Mouse (Mus musculus): ENCODE data around the gene Kcnk7.

The Kcnk7 gene

GRCm38 (mm10) chr19:5690343-5690735 lies 13.8 kb upstream of the Kcnk7 start:
- DNase-seq (ENCODE audit: low read depth) = no peak

- DNase-seq (ENCODE audit: low read depth) = no peak
Measured at GRCm38 (mm10) chr19:5691601-5692000, 12.6 kb upstream of the Kcnk7 start.

DNA sequence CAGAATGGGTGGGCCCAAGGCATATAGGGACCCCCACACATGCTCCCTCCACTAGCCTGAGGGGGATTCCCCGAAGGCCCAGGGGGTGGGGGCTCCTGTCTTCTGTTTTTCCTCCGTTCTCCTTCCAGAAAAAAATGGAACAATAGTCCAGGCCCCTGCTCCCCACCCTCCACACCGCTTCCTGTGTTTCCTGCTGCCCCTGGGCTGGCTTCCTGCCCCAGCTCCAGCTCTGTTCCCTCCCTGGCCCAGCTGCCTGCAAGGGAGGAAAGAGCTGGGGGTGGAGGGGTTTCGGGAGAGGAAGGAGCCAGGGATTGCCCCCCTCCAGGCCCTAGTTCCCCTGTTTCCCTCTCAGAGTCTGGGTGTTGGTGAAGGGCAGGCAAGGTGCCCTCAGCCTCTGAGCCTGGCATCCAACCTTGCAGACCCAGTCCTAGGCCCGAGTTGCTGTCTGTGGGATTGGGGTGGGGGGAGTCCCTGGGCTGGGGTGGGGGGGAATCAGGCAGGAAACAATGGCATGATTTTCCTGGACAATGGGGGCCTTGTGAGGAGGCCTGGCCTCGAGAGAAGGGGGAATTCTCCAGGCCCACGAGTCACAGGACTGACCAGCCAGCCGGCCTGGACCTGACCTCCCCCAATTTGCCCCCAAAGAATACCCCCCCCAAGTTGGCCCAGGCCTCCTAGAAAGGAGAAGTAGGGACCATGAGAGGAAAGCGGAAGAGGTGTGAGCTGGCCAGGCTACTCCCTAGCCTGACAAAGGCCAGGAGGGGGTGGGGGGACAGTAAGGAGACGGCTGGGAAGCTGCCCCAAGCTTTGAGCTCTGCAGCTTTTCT lies 11.9 kb upstream of the Kcnk7 start:
- no peak for DNase-seq (ENCODE audit: low read depth)

- no peak for DNase-seq (ENCODE audit: low read depth)
Measured at GRCm38 (mm10) chr19:5692913-5693396, 11.2 kb upstream of the Kcnk7 start.

DNA sequence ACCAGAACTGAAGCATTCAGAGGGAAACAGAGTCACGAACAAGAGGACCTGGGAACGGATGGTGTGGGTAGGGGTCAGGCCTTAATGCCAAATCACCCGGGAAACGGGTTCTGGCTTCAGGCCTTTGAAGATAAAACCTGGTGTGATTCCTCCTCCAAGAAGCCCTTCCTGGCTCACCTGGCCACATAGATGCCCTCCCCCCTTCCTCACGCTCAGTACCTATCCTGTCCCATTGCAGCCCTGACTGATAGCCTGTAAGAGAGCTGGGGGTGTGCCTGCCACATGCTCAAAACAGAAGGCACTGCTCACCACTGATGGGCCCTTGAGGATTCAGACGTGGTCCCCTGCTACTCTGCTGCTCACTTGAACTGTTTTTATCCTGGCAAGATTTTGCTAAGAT lies 10.4 kb upstream of the Kcnk7 start:
- DNase-seq (ENCODE audit: low read depth) = no peak

- DNase-seq (ENCODE audit: low read depth) = no peak
Measured at GRCm38 (mm10) chr19:5695849-5696462, 8.2 kb upstream of the Kcnk7 start.

GRCm38 (mm10) chr19:5704801-5705571 lies 819 bp downstream of the Kcnk7 start:
- DNase-seq (ENCODE audit: low read depth) = peak; percentile 91

GRCm38 (mm10) chr19:5710068-5710467 lies 5.9 kb downstream of the Kcnk7 start:
- no peak for DNase-seq (ENCODE audit: low read depth)

GRCm38 (mm10) chr19:5710581-5710980 lies 6.4 kb downstream of the Kcnk7 start:
- DNase-seq (ENCODE audit: low read depth) = no peak

DNA sequence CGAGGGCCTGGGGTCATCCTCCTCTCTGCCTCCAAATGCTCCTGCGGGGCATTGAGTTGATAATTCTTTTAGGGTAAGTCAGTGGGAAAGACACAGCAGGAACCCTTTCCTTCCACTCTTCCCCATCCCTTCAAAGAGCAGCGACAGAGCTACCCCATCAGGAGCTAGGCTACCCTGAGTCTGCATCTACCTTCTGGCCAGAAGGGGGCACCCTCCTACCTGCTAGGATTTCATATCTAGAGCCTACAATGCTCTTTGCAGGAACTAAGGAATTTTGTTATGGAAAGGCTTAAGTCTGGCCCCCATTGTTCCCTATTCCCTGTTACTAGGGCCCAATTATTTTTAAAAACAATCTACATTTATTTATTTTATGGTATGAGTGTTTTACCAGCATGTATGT lies 7.1 kb downstream of the Kcnk7 start:
- peak; percentile 84 for DNase-seq (ENCODE audit: low read depth)

DNA sequence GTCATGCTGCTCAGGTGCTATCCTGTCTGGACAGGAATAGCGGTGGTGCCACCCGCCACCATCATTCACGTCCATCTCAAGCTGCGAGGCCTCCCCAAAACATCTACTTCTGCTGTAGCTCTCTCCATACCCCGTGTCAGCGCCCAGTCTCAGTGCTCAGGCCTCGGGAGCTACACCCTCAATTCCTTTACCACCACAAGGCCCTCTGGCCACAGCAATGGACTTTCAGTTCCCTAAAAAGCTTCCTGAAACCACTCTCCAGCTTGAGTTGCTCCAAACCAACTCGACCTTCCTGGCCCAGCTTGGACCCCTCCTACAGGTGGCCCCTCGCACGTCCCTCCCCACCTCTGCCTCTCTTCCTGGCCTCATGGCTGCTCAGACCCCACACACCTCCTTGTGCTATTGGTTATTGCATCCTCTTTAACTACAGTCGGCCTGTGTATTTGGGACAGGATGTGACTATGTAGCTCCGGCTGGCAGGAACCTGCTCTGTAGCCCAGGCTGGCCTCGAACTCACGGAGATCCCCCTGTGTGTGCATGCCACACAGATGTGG lies 7.8 kb downstream of the Kcnk7 start:
- DNase-seq (ENCODE audit: low read depth) = no peak

- DNase-seq (ENCODE audit: low read depth) = no peak
Measured at GRCm38 (mm10) chr19:5713255-5713654, 9.1 kb downstream of the Kcnk7 start.

DNA sequence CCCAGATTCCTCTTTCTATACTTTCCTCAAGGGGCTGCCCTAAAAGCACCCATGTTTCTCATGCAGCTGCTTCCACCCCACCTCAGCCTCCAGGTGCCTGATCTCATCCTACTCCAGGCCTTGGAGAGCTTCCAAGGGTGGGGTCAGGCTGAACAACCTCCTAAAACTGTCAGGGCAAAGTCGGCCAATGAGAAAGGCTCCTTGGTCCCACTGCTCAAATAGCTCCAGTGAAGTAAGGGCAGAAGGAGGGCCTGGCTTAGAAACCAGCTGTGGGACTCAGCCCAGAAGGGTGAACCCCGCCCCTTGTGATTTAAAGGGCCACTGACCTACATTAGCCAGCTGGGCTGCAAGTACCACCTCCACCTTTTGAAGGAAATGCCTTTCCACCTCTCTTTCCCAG lies 9.6 kb downstream of the Kcnk7 start:
- no peak for DNase-seq (ENCODE audit: low read depth)

- DNase-seq (ENCODE audit: low read depth) = no peak
Measured at GRCm38 (mm10) chr19:5715793-5716688, 11.9 kb downstream of the Kcnk7 start.

DNA sequence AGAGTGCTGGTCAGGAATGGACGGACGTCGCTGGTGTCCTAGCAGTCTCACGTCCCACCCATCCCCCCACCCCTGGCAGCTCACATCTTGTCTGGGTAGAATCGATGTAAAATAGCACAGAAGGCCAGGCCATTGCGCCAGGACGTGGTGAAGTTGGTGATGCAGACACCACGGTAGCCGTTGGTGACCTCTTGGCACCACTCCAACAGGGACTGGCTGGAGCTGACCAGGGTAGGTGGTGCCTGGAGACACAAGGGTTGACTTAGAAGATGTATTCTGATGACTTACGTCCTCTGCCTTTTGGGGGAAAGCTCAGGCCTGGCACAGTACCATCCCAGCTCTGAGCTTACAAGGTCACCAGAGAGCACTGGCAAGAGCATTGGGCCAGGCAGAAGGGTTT lies 12.8 kb downstream of the Kcnk7 start:
- DNase-seq (ENCODE audit: low read depth) = no peak

GRCm38 (mm10) chr19:5721233-5721632 lies 17.1 kb downstream of the Kcnk7 start:
- no peak for DNase-seq (ENCODE audit: low read depth)

DNA sequence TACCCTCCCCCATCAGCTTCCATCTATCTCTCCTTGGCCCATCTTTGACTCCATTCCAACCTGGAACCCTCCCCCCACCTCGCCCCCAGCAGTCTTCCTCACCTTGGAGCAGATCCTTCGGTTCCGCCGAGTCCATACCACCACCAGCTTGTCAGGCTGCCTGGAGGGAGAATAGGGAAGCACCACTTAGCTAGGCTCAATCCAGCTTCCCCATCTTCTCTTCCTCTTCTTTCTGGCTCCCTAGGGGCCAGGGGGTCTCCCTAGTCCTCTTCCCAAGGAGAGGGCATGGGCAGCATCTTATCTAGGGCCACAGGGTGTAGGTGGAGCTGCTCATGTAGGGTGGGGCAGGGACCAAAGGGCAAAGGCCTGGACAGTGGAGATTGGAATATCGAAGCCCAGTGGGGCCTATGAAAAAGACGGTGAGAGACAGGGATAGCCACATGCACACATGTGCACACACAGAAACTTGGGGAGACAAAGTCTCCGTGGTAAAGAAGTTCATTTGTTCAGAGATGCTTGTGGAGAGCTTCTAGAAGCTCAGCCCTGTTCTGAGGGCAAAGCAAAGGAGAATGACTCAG lies 18.8 kb downstream of the Kcnk7 start:
- DNase-seq (ENCODE audit: low read depth) = no peak

DNA sequence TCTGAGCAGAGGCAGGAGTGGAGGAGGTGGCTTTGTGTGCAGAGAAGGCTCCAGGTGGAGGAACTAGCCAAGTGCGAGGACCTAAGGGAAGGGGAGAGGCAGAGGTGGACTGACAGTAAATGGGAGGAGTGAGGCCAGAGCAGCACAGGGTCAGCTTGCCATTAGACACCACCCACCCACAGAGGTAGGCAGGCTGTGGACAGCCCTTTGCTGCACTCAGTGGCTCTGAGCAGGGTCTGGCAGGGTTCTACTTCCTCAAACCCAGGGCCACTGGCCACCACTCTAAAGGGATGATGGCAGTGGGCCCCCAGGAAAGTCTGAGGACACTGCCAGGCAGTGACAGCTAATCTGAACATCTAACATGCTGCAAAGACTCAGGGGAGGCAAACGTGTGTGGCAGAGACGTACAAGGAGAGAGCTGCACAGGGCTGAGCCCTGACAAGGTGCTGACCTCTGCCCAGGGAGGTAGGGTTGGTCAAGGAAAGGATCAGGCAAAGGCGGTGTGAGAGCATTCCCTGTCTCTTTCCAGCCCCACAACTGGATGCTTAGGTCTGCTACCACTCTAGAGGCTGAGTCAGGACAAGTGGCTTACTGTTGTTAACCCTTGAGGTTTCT lies 19.9 kb downstream of the Kcnk7 start:
- no peak for DNase-seq (ENCODE audit: low read depth)

- peak; percentile 81 for DNase-seq (ENCODE audit: low read depth)
Measured at GRCm38 (mm10) chr19:5724549-5724941, 20.4 kb downstream of the Kcnk7 start.

DNA sequence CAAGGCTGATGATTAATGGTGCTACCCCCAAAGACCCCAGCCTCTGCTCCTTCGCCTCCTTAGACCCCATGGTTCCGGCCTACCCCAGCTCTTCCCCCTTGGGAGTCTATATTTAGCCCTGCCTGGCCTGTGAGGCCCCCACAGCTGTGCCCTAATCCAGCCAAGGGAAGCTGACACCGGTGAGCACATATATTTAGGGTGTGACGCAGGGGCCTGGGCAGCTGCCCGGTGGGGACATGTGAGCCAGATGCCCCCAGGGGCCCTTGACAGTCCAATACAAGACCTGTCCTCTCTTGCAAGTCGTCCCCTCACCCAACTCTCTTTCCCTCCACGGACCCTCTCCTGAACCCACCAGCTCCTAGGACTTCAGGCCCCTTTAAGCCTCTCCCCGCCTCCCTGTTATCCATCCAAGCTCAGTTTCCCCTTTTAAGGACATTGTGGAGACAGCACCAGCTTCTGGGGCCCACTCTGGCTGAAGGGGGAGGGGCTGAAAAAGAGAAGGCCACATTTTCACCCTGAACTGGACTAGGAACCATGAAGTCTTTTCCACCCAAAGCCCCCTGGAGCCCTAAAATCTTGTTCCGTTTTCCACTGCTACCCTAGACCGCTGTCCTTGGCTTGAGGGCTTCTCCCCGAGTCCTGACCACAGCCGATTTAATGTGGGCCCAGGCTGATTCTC lies 21.0 kb downstream of the Kcnk7 start:
- DNase-seq (ENCODE audit: low read depth) = peak; percentile 44

All from induced T-regulatory cell, adult 2 months (primary cell).